In the genomic region with DNA sequence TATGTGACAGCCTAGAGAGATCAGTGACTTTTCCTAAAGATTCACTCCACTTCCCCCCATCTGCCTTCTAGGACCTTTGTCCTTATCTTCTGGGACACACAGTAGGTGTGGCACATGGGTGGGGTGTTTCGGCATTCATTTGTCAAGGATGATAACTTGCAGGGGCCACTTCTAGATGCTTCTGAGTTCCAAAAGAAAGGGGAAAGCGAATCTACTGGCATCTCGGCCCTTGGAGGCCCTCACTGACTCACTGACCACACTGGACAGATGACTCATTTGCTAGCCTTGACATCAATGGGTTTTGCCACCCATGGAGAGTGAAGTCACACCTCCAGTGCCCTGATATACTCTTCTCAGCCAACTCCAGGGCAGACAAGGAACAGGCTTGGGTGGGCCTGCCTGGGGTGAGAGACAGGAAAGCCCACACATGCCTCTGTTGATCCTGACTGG, we compare ENCODE assay signal across 12 mouse cellular contexts. TPM values are rescaled to one million over a fixed set of nuclear protein-coding genes. Genes with fewer than 3 reads are reported as not detected.
DNase-seq lines count a peak whose midpoint lies in the region; ATAC-seq and TF ChIP-seq lines count a peak whose summit lies in the region.
"Had no signal": no experiment of that assay in that cellular context is flagged by ENCODE, and none has a peak within 500 bp of the region (broad histone marks: within the 10 kb centered on the region; RNA-seq: fewer than 3 reads in every experiment).

No protein-coding gene starts in this region.

- no peak for DNase-seq in gastrocnemius, adult 2 months
- DNase-seq in gastrocnemius, postnatal 36 days, result no peak
- DNase-seq in 3134 (ENCODE audit: extremely low read depth, insufficient read length, low spot score), result peak; percentile 70
- peak; percentile 56 for DNase-seq in adrenal gland, postnatal 25 days
- no peak for DNase-seq in kidney, postnatal 10 days
- DNase-seq in right cerebral cortex, postnatal 10 days (ENCODE audit: low spot score in 2 of 2), result no peak
- no peak for DNase-seq in frontal cortex, postnatal 10 days (ENCODE audit: low spot score in 2 of 2)
- DNase-seq: gastrocnemius, postnatal 10 days; kidney, postnatal 14 days; lung, adult 2 months had no signal

- peak overlapping the region; percentile 86 for H3K27ac ChIP-seq in gastrocnemius, adult 2 months
- peak overlapping the region; percentile 93 for H3K27ac ChIP-seq in liver, embryonic 16.5 days (ENCODE audit: low read length)

- H3K4me2 ChIP-seq in liver, embryonic 16.5 days (ENCODE audit: low read depth, low read length), result peak overlapping the region; percentile 64

- peaks cover 70% of the 10 kb centered on the region for H3K4me1 ChIP-seq in liver, embryonic 16.5 days (ENCODE audit: control insufficient read depth, low read depth, low read length)

- H3K27me3 ChIP-seq in liver, embryonic 16.5 days (ENCODE audit: control insufficient read depth, insufficient read depth, low read depth, low read length), result no peaks in the 10 kb centered on the region

- intact Hi-C loops in gastrocnemius, adult 2 months (cut with DNase I), result no loop called here
- intact Hi-C loops in gastrocnemius, postnatal 36 days (cut with DNase I), result loop anchor here (10.0 kb wide), 1 partner anchor 60 kb away; no protein-coding TSS in a partner anchor

- ATAC-seq in liver, embryonic 16.5 days (ENCODE audit: low read depth), result peak; percentile 90
- ATAC-seq: CD4-positive, CD25-positive, alpha-beta regulatory T cell, adult 4 months had no signal

- H3K9me3 ChIP-seq in liver, embryonic 16.5 days (replicated peaks; ENCODE audit: control insufficient read depth, low read length), result no peaks in the 10 kb centered on the region

- TF ChIP-seq CTCF in gastrocnemius, adult 2 months (IDR thresholded peaks at IDR 0.05), result no peak

- H3K4me3 ChIP-seq in gastrocnemius, adult 2 months, result no peak overlapping the region
- H3K4me3 ChIP-seq in liver, embryonic 16.5 days (ENCODE audit: low read depth, low read length), result peak overlapping the region; percentile 34

- WGBS in liver, embryonic 16.5 days (ENCODE audit: insufficient replicate concordance), result 23% methylated on average over 3 of the region's 3 CpGs

- H3K36me3 ChIP-seq in liver, embryonic 16.5 days (ENCODE audit: control insufficient read depth, insufficient read depth), result no peaks in the 10 kb centered on the region

- H3K9ac ChIP-seq in liver, embryonic 16.5 days (ENCODE audit: low read depth, low read length), result peak overlapping the region; percentile 68

RNA-seq across cellular contexts. Expression of a gene that starts 46.7 kb away (rescaled TPM):
- total RNA-seq in gastrocnemius, adult 2 months (2021), result 10 to 100 TPM; 40.3 to 60.3 TPM
- 10 to 100 TPM; 47.2 to 51.5 TPM for total RNA-seq in gastrocnemius, postnatal 36 days (2021)
- 138 and 168 TPM in 2 replicates for total RNA-seq in adrenal gland, postnatal 25 days (2021)
- 36.0 and 39.0 TPM in 2 replicates for polyA plus RNA-seq in liver, embryonic 16.5 days (2015; fragmentation: Nextera tagmentation; extraction: Ambion mirVana)

RNA-seq across cellular contexts. Expression of a gene that starts 47.3 kb away (rescaled TPM):
- 10 to 100 TPM; 73.0 to 89.6 TPM for total RNA-seq in gastrocnemius, adult 2 months (2021)
- total RNA-seq in gastrocnemius, postnatal 36 days (2021), result 100 to 1,000 TPM in 1 of 2 experiments, 10 to 100 TPM in 1; 74.6 to 112 TPM
- 30.8 and 37.8 TPM in 2 replicates for total RNA-seq in adrenal gland, postnatal 25 days (2021)
- polyA plus RNA-seq in liver, embryonic 16.5 days (2015; fragmentation: Nextera tagmentation; extraction: Ambion mirVana), result 22.7 and 25.9 TPM in 2 replicates

Comparison
In these comparisons a context has a peak if more than half of its experiments do, and no peak if none do; other contexts are left out.
1. DNase-seq: peak in 3134 (single experiment) and adrenal gland, postnatal 25 days (single experiment); none in gastrocnemius, adult 2 months (single experiment), gastrocnemius, postnatal 36 days (0 of 2), kidney, postnatal 10 days (single experiment), right cerebral cortex, postnatal 10 days (0 of 2) and frontal cortex, postnatal 10 days (0 of 2).